Mouse (Mus musculus) CD4-positive, CD25-positive, alpha-beta regulatory T cell, adult 4 months (primary cell): Measurements from ENCODE around the gene Crybg1. TPM values are rescaled to one million over a fixed set of nuclear protein-coding genes. Genes with fewer than 3 reads are reported as not detected.
"Not testable (repeated sequence)": the region's sequence is repeated elsewhere in the genome, so short reads cannot be mapped to it uniquely, and the experiment has no call there.

Experiments
- ATAC-seq: one replicate; pipeline ENCODE4 v1.8.0; 2017
- polyA plus RNA-seq, 2 experiments: library from polyadenylated mRNA; unstranded; fragments of 100-300 nt; shearing (Covaris generic); gene quantifications; one replicate each; pipeline ENCODE4 v1.2.1; 2017

The Crybg1 gene
- polyA plus RNA-seq, 2 experiments from 2014 or later = 23.9 to 24.8 TPM

DNA sequence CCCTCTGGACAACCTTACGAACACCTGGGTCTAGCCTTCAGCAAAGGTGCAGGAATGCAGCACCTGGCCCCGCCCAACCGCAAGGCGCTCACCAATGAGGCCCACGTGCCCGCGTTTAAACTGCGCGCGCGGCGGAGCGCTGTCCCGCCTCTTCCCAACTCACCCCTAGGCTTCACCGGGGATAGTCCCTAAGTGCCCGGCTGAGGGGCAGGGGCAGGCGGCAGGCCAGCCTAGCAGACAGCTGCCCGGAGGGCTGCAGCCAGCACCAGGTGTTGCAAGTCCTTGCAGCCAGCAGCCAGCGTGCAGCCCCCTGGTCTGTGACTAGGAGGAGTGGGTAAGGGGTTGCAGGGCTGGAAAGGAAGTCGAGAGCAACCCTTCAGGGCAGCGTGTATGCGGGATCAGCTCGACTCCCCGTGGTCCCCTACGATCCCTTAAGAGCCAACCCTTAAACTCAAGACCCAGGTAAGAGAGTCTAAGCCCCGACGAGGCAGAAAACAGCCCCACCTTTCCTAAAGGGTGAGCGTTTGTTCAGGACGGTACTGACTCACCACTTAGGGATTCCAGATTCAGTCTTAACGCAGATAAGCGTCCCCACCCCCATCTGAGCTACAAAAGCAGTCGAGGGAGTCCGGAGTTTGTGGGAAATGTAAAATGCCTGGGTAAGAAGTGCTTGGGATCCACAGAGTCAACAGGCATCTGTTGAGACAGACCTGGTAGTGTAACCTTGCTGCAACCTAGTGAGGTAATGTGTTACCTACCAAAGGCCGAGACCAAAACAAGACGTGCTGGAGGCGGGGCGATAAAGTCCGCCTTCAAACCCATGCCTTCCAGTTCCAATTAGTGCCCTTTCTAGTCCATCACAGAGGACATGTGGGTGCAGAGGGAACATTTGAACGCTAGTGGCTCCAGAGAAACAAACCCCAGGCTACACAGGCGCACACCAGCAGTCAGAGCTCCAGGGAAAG lies 142.7 kb downstream of the Crybg1 start:
- peak; percentile 18 for ATAC-seq

DNA sequence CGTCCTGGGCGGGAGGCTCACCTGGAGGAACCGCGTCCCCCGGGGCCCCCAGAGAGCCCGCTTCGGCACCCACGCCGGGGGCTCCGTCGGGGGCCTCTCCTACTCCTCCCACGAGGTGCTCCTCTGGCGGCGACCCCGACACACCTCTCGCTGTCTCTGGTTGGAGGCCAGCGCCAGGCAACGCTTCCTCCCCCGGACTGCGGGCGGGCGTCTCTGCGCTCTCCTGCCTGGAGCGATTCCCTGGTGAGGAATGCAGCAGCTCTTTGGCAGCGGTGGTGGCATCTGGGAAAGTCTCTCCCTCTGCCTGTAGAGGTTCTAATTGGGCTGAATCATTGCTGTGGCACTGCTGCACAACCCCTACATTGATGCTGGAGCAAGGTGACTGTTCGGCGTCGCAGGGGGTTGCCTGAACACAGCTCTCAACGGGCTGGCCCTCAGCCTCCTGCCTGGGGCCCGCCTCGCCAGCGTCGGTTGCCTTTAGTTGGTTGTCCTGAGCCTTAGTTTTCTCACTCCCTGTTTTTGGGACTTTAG lies 144.4 kb downstream of the Crybg1 start:
- peak; percentile 1 for ATAC-seq

DNA sequence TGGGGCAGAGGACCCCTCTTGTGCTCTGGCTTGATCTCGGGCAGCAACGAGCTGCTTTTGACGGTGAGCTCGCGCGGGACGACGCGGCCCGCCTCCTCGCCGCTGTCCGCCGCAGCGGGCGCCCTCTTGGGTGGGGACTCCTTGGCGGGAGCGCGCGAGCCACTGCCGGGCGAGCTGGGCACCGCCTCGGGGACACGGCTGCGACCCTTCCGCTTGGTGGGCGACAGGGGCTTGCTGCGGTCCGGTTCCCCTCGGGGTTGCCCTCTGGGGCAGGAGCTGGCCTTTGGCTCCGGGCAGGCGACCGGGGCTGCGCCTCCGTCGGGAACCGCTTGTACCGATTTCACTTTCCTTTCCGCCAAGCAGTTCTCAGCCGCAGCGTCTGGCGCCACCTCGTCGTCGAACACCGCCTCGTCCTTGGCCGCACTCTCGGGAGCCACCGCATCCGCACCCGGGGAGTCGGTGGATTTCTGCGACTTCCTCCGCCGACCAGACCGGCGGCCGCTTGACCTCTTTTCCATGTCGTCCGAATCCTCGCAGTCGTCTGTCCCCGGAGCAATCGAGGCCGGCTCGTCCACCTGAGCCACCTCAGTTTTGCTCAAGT lies 145.0 kb downstream of the Crybg1 start:
- ATAC-seq = peak; percentile 83

DNA sequence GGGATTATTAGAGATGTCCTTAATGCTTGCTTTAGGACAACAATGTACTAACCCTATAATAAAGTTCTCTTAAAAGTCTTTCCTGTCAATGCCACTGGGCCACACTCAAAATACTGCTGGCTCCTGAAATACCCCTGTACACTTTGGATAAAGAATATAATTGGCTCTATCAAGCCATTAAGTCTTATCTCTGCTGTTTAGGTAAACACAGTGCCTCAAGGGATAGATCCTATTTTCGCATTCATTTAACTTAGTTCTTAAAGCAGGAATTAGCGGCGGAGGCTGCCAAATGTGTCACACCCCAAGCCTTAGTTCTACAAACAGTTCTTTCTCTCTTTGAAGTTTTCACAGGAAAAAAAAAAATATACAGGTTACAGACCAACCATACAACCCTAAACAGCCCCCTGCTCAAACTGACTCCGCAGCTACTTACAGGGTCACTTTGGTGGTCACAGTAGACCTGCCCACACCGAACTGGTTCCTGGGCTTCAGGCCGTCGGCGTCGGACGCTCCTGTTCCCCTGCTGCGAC lies 145.6 kb downstream of the Crybg1 start:
- ATAC-seq = peak; percentile 6

DNA sequence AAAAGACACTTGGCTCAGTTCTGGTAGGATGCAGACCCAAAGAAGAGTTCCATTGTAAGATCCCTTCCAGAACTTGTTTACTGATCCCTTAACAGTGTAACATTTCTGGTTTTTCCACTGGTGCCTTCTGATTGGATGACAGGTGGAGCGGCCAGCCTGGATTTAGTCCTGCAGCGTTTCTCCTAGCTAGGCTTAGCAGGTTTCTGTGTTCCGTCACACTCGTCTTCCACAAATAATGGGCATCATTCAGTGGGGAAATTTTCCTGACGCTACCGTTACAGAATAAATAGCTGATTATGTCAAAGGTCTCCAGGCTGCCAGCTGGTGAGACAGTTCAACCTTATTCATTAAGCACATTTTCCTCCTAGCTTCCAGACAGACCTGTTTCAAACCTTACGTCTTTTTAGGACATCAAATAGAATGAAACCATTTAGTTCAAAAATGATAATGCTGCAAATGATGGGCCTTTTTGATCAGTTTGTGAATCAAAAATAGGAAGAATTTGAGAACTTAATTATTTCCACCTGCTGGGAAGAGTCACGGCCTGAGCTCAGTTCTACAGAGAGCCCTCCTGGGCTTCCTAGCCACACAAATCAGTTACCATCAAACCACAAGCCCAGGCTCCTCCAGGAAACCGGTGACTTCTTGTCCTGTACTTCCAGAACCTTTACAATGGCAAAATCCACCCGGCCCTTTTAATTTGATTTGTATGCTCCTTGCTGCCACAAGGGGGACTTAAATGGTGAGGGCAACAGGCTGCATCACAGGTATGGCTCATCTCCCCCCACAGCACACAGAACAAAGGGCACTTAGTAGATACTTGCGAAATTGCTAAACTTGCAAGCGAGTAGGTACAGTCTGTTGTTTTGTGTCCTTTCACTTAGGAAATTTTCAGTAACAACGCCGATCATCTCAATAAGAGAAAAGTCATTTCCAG lies 146.4 kb downstream of the Crybg1 start:
- peak; percentile 53 for ATAC-seq

DNA sequence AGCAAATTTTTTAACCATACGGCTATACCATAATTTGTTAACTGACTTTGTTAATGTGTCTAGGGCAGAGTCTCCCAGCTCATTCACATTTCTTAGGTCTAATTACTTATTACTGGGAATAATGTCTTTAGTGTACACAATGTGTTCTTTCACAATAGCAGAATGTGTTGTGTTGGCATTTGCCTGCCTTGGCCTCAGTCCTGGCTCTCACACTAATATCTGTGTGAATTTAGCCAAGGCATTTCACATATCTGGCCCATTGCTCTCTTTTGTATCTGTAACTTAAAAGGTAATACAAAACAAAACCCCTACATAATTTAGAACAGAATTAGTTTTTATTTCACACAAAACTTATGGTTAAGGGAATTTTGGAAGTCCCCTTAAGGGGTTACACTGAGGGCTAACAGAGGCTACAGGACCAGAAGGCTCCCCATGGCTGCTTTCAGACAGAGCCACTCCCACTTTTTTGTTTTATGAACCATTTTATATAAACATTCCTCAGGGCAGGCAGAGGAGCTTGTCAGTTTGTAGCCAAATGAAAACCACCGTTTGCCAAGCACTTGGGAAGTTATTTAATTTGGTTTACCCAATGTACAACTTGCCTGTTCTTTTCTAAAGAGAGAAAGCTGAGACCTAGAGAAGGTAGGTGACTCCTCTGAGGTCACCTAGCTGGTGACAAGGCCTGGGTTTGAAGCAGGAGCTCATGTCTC lies 148.3 kb downstream of the Crybg1 start:
- no peak for ATAC-seq

DNA sequence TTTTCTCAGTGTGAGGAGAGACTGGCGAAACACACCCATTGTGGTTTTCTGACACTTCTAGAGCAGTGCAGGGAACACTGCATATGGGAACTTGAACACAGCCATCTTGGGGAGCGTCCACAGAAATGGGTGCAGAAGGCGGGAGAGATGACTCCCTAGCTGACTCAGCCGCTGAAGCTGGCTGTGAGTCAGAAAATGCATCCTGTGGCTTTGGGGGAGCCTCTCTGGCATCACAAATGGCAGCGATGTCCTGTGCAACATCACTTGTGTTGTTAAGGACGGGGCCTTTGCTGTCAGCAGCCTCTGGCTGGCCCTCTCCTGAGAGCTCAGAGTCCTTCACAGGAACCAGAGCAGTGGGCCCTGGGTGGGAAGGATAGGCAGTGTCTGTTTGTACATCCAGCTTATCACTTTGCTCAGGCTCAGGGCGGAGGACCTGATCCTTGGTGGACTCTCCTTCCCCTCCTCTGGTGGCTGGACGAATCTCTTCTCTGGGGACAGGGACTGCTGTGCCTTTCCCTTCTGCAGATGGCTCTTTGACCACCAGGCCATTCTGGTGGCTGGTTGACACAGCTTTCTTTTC lies 150.1 kb downstream of the Crybg1 start:
- ATAC-seq = peak; percentile 2

DNA sequence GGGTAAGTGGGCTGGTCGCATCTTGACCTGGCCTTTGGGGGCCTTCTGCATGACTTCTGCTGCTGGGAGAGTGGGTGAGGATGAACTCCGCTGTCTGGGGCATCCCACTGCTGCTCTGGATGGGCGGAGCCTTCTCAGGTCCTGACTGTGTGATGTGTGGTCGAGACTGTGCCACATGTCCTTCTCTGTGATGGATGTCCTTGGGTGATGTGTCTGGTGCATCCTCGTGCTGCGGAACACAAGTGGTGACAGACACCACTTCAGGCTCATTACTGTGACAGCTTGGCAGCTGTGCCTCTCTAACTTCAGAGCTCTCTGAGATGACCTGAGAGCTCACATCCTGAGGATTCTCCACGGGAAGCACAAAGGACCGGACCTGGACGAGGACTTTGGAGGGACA lies 150.6 kb downstream of the Crybg1 start:
- ATAC-seq = no peak

DNA sequence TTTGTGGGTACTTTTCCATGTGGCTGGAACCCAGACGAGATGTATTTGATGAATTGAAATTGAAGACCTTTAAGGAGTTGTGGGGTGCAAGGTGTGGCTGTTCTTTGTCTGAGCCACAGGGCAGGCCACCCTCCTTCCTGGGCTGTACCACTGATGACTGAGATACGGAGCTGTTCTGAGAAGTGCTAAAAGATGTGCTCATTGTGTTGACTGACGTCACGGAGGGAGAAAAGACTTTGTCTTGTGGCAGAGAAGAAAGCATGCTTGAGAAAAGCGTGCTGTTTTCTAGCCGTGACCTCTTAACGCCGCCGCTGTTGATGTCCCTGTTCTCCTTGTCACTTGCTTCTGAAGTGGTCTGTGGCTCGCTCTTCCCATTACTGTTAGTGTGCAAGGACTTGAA lies 151.4 kb downstream of the Crybg1 start:
- ATAC-seq = peak; percentile 86

DNA sequence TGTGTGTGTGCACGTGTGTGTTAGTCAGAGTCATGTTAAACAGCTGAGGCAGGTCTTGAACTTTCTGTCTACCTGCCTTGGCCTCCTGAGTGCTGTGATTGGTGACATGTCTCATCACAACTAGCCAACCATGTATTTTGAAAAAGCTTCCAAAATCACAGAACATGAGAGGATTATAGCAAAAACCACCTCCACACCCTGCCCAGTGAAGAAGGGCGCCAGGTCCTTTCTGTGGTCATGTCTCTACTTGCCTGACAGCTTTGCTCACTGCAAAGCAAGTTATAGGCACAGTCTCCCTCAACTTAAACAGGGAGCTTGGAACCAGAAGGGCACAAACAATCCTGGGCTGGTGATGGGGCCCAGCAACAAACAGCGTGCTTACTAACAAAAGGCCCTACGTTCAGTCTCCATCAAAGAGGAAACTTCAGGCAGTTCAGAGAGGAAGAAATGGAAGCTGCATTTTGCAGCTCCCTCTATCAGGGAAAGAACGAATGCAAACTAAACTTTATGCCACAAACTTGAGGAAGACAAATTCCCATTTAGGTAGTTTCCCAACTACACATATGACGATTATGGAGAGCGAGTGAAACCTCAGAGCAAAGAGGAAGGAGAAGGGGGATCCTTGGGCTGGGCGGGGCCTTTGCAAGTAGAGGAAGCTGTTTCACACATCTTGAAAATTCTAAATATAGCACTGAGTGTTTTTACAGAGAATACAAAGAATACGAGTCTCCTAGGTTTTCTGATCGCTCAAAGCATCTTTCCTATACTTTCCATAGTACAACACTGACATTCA lies 152.6 kb downstream of the Crybg1 start:
- ATAC-seq = peak; percentile 71

DNA sequence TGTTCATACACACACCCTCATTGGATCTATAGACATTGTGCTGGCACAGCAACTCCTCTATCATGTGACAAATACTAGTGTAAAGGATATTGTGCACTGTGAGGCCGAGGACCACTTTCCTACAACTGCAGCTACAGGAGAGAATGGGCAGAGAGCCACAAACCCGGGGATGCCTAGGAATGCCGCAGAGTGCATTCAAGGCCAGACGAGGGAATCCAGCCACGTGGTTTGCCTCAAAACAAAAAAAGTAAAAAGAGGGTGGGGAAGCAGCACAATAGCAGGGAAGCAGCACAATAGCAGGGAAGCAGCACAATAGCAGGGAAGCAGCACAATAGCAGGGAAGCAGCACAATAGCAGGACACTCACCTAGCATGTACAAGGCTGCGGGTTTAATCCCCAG lies 155.5 kb downstream of the Crybg1 start:
- ATAC-seq = no peak

DNA sequence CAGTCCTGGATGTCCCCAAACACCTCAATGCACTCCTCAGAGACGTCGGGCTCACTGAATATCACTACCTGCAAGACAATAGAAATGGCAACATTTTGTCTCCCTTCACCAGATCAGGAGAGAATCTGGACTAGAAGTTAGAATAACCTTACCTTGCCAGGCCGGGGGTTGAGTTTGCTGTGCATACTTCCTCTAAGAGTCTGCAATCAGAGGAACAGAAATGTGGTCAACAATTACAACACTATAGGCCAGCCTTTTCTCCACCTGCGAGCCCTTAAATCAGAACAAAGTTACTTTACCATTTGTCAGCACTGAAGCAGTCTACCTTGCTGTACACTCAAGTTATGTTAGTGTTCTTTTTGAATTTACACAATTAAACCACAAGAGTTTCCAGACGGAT lies 156.1 kb downstream of the Crybg1 start:
- ATAC-seq = no peak

DNA sequence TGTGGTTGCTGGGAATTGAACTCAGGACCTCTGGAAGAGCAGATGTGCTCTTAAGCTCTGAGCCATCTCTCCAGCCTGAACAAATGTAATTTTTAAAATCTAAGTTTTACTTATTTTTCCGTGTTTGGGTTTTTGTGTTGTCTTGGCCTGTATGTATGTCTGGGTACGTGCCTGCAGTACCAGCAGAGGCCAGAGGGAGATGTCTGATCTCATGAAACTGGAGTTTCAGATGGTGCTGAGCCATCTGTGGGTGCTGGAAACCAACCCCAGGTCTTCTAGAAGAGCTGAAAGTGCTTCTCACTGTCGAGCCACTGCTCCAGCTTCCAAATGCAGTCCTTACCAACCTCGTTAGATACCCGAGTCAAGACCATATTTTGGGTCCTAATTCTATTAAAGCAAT lies 157.4 kb downstream of the Crybg1 start:
- ATAC-seq = no peak

DNA sequence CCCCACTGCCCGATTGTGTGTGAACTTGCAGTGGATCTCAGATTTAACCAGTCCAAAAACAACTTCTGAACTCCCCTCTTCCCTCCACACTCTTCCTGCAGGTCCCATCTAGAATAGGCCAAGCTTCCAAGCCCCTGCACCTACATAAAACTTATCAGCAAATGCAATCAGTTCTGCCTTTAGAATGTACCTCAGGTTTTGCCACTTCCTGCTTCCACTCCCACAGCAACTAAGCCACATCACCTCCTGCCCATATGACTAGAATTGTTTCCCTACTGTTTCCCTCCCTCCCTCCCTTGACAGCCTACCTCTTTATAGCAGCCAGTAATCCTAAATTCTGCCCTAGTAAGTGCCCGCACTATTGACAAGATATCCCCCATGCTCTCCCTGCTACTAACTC lies 164.8 kb downstream of the Crybg1 start:
- ATAC-seq = peak; percentile 46

DNA sequence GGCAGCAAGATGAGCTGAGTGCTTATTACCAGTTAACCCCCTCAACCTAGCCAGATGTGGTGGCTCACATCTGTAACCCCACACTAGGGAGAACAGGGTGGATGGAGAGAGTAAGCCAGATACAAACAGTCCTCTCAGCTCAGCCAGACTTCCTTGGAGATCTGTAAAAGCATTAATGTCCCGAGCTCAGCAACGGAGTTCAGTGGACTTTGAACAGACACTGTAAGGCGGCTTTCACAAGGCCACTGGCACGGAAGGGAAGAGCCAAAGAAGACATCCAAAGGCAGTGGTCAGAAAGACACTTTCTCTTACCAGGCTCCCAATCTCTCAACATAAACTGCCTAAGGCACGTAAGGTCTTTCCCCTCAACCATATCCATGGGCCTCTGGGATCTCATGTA lies 165.4 kb downstream of the Crybg1 start:
- no peak for ATAC-seq

DNA sequence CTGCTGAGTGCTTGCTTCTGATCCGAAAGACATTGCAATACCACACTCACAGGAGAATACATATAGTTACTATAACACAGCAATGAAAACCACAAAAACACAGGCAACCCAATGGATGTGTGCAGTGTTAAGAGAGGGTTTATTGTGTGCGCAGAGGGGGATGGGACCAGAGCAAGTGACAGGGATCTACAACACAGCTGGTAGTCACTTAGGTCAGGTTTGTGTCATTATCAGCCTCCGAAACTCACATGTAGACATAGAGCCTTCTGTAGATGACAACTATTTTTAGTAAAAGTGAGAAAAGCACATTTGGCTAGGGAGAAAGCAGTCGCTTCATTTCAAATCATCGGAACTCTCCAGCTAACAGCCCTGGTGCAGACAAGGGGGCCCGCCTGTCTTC lies 166.2 kb downstream of the Crybg1 start:
- no peak for ATAC-seq

DNA sequence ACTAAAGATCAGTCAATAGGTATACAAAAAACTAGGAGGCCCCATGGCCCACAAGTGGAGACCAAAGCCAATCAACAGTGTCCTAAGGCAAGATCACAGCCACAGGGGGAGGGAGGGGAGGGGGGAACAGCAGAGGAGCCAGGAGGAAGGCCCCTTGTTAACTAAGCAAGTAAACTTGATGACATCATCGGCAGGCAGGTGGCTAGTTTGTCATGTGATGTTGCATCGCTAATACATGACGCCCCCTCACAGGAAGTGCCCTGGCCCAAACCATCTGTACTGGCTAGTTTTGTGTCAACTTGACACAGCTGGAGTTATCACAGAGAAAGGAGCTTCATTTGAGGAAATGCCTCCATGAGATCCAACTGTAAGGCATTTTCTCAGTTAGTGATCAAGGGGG lies 167.9 kb downstream of the Crybg1 start:
- not testable (repeated sequence) for ATAC-seq

DNA sequence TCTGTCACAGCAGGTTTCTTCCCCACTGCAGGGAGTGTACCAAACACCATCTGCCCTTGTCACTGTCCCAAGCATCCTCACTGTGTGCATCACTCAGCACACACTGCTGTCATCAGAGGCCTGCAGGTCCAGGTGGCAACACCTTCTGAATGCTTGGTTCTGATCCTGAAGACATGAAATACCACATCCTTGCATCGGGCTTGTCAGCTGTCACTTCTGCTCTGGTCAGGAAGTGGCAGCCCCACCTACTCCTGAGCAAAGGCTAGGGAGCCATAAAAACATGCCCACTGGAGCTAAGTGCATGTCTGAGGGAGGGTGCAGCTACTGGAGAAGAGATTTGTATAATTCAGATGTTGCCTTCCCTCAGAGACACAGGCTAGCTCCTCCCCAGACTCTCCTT lies 168.6 kb downstream of the Crybg1 start:
- peak; percentile 78 for ATAC-seq

DNA sequence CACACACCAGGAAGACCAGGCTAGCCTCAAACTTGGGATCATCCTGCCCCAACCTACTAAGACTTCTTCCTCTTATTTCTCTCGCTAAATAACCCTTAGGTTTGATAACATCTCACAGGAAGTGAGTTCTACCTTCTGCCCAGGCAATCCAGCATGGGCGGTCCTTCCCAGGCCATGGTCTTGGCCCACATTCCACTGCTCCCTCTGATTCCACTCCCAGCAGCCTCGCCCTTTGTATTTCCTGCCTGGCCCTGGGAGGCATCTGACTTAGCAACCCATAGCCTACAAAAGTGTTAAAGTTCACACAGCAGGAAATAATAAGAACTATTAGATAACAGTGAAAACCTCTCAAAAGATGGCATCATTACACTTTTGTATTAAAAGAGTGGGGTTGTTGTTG lies 171.3 kb downstream of the Crybg1 start:
- ATAC-seq = no peak

DNA sequence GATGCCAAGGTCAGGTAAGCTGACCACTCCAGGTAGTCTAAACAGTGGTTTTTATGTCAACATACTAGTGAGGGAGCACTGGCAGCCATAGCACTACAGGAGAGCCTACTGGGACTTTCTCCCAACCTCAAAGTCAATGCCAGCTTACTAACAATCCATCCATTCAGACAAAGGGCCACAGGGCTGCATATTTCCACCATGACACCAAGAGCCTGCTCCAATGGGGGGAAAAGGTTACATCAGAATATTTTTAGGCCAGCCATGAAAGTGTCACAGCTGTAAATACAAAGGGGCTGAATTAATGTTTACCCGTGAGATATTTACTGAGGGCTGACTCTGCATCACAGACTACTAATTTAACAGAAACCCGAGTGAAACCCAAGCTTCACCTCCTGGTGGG lies 175.4 kb downstream of the Crybg1 start:
- ATAC-seq = no peak

DNA sequence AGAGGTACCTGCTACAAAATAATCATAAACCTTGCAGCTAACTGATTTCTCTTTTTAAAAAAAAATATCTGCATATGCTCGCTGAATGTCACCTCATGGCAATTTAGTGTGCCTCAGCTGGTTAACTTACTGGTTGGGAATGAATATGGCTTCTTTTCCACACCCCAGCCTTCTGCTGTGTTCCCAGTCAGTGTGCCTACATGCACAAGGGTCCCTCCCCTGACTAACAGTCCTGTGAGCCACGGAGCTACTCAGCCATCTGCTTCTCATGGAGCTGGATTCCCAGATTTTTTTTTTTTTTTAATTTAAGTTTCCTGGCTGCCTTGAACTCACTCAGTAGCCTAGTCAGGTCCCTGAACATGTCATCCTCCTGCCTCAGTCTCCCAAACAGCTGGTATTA lies 183.7 kb downstream of the Crybg1 start:
- ATAC-seq = no peak
